Mouse (Mus musculus) spleen, adult 12 weeks (tissue): Measurements from ENCODE around the gene Ston2.
A peak's percentile ranks its signal among the peaks of the same experiment; 100 is the strongest.

Experiments
- DNase-seq: peaks from one replicate; pipeline ENCODE4 v3.0.0; 2022; ENCODE audit warnings: low spot score

Ston2 gene

DNA sequence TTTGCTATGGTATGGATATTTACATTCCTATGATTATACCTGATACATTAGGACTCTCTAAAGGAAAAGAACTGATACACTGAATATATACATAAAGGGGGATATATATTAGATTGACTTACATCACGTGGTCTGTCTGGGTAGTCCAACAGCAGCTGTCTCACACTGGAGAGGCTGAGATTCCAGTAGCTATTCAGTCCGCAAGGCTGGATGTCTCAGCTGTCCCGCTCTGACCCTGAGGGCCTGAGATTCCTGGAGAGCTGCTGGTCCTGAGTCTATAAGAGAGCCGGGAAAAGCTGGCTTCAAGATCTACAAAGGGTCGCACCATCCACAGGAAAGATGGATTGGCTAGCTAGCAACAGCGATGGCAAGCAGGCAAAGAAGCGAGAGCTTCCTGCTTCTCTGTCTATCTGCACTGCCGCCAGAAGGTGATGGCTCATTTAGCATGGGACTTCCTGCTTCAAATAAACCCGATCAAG, at the start of gene Ston2:
Ston2 (minus strand) TSS at position 429 of the 479 bp plus-strand sequence.
- DNase-seq, result no peak

DNA sequence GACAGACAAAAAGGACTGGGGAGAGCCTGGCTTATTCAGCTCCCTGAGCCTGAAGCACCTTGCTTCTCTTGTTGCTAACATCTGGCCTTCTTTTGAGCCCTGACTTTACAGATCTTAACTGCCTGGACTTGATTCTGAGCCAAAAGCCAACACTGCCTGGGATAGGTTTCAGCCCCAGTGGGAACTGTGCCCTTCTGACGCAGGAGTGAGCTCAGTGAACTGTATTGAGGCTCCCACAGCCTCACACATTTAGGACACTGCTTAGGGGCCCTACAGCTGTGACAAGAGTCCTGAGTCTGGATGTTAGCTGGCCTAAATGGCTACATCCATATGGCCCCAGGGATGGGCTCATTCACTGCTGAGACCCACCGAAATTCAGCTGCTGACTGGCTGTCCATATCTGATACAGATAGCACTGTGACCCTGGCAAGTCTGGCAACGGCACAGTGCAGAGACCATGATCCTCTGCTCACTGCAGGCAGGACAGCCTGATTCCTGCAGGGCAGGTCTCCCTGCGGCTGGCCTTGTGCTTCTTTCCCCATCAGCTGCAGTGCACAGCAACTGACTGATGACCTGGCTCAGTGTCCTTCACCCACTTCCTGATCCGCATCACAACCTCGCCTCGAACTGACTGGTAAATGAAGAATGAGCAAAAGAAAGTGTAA, 49.3 kb upstream of the Ston2 start:
- DNase-seq, result no peak

DNA sequence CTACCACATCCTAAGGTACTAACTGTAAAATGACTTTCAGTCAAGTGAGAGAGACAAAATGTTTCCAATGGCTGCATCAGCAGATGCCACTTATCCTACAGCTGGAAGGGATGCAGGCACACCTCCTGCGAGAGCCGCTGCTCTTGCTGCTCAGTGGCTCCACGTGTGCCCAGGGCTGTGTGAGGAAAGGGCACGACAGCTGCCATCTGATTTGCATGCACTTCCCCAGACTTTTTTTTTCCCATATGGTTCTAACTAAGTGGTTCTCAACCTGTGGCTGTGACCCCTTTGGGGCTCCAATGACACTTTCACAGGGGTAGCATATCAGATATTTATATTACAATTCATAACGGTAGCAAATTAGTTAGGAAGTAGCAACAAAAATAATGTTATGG, 45.7 kb upstream of the Ston2 start:
- DNase-seq, result no peak

DNA sequence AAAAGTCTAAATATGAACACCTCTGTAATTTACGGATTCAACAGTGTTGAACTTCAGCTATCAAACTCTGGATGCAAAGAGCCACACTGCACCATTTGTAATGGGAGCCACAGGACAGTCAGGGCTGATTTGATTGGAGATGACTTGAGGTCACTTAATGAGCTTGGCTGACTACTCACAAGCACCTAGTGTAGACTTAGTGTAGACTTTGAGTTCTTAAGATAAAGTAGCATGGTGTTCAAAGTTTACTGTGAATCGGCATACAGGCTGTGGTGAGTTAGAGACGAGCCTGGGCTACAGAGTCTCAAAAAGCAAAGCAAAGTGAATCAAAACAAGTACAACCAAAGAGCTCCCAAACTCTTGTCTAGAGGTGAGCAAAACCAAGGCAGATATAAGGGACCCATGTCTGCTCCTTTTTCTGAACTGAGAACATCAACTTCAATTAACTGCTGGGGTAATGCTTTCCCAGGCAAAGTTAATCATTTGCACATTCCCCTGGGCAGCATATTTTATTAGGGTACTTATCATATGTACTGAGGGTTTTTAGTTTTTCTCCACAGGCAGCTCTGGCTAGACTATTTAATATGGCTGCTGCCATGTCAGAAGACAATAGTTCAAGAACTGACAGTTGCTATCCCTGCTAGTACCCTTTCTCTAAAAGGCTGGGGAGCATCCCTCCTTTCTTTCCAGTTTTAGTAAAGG, 45.2 kb upstream of the Ston2 start:
- DNase-seq, result no peak

DNA sequence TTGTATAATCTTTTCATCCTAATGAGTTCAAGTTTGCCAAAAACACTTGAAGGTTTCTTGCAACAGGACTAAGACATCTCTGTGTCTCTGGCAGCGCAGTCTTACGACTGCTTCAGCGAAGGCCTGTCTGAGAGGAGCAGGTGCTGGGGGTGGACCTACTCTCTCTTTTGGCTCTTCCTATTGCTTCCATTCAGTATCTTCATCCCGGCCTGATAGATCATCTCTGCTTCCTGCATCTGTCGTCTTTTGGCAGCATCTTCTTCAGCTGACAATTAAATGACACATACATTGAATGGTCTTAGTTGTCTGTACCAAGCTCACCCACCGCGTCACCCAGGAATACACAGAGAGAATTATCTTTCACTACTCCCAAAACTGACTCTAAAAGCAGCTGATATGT, 43.2 kb upstream of the Ston2 start:
- no peak for DNase-seq

DNA sequence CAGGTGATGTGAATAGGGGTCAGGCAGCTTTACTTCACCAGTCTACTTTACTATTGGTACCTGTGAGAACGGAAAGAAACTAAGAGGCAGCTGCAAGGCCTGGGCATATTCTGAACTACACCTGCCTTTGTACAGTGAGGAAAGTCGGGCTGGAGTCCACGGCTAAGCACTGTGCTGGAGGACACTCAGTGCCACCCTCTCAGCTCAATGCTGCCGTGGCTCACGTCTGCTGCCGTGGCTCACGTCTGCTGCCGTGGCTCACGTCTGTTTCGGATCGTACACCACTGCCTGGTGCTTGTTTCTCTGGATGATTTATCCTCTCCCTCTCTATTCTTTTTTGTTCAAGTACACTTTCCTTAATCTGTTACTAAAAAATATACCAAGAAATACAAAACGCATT, 32.3 kb upstream of the Ston2 start:
- DNase-seq, result no peak

DNA sequence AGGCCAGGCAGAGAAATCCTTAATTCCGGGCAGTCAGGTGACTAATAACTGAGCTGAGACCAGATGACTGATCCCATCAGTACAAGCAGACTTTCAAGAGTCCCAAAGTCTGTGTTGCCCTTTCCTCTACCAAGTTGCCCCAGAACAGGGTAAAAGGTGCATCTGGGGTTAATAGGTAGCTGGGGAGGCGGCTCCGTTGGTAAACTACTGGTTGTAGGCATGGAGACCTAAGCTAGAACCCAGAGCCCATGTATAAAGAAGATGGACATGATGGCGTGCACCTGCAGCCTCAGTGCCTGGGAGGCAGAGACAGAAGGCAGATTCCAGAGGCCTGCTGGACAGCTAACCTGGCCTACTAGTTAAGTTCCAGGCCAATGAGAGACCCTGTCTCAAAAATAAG, 30.5 kb upstream of the Ston2 start:
- DNase-seq, result no peak

DNA sequence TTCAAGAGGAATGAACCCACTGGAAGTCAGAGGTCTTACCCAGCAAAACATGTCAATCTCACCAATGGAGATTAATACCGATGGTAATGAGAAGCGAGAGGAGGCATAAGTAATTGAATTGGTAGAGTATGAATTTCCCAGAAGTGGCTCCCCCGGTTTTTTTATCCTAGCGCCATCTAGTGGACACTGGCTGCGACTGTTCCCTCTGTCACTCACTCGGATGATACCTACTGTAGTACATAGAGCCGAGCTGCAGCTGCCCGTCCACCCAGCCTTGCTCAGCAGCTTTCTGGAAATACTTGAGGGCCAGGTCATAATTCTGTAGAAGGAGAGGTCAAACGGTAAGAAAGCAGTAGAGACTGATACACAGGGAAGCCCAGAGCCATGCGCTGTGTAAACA, 27.8 kb upstream of the Ston2 start:
- peak; percentile 9 for DNase-seq

DNA sequence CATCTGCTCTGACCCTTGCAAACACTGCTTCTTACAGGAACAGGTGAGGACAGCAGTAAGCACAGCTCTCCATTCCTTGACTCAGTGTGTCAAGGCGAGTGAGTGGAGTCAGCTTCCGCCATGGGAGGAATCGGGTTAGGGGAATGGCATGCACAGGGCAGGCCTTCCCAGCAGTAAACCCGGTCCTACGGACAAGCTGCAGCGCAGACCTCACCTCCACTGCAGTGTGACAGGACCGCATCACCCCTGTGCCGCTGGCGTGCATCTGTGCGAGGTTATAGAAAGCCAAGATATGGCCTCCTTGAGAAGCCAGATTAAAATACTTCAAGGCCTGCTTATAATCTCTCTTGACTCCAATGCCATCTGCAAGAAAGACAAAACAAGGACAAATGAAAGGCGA, 27.4 kb upstream of the Ston2 start:
- DNase-seq, result no peak

DNA sequence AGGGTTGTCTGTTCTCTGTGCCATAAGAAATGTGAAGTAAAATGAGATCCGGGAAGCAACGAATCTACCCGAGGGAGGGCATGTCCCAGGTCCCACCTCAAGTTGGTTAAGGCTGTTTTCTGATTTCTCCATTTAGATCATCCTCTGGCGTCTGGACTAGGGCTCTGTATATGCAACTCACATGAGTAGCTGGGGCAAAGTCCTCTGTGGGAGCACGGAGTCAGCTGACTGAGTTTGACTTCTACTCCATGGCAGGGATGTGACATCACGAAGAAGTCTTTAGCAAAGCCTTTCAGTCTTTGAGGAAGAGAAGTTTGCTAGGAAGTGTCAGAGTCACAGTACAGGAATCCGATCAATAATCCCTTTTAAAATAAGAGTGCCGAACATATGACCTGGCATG, 20.7 kb upstream of the Ston2 start:
- no peak for DNase-seq

DNA sequence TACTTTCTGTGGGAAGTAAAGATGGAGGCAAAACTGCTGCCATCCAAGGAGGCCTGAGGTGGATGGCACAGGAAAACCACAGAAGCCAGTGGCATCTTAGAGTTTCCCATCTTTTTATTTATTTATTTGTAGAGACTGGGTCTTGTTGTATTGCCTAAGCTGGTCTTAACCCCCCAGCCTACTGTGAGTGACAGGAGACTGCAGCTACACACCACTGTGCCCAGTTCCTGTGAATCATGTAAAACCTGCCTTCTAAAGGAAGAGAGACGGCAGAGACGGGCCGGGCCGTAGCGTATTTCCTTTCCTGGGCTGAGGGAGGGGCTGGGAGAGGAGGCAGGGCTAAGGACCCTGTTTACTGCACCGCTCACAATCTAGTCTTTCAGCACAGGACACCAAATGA, 19.6 kb upstream of the Ston2 start:
- no peak for DNase-seq

DNA sequence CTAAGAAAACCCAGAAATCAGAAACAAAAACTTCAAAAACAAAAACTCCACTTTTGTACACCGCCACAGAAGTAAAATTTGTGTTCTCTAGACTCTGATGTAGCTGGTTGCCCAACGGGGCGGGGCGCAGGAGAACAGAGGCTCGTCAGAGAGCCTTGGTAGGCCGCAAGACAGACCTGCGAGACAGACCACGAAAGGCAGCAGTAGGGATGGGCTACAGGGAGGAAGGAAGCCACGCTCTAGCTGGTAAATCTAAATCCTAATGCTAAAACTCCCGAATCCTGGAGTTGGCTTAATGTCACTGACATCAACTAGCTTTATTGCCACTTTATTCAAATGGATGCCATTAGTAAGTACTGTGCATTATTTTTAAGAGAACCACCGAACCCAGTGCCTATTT, 18.9 kb upstream of the Ston2 start:
- DNase-seq, result no peak

DNA sequence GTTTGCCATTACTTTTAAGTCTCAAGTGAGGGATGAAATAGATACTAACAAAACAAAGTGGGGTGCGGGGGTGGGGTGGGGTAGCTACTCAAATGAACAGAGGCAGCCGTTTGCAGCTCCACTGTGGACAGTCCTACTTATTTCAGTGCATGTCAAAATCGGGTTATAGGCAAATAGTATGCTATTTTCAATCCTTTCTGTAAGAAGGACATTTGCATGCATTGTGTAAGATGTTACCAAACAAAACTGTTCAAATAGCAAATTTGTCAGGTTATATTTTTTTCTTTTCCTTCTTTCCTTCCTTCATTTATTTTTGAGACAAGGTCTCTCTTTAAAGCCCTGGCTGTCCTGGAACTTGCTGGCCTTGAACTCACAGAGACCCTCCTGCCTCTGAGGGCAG, 16.1 kb upstream of the Ston2 start:
- no peak for DNase-seq

DNA sequence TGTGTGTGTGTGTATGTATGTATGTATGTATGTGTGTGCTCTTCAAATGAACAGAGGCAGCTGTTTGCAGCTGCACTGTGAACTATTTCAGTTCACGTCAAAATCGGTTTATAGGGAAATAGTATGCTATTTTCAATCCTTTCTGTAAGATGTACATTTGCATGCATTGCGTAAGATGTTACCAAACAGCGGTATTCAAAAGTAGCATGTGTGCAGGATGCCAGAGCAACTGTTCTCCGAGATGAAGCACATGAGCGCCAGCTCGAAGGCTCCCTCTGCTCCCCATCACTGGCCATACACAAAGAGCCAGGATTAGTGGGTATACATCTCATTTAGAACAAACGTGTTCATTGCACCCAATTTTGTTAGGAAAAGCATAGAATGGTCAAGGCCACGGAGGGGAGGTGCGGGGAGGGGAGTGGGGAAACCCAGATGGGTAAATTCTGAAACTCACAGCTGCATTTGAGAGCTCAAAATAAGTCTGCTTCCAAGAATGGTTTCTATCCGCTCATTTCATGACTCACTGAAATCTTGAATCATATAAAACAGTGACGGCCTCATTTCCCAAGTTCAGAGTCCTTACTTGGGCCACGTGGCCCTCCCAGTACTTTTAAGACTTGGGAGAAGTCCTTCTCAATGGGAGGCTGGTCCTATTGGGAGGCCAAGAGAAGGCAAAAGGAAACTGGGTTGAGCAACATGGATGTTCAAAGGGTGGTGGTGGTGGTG, 15.2 kb upstream of the Ston2 start:
- DNase-seq, result no peak

DNA sequence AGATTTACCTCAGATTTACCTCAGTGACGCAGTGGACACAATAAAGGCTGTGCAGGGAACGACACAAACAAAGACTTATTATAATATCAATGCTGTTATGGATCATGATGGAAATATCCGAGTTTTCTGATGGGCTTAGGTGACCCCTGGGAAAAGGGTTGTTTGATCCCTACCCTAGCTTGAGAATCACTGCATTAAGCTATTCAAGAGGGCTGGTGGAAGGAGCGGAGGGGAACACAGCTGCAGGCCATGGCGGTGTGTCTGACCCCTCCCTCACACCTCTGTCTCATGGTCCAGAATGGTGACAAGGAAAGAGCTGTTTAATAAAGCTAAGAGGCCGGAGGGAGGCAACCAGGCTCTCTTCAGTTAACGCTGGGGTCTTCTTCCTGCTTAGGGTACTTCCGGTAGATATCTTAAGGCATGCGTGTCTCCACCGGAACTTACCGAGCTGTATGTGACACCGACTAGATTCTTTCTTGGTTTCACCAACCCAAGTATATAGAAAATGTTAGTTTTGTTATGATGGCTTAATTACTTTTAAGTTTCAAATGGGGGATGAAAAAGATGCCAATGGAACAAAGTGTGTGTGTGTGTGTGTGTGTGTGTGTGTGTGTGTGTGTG, 14.5 kb upstream of the Ston2 start:
- no peak for DNase-seq

DNA sequence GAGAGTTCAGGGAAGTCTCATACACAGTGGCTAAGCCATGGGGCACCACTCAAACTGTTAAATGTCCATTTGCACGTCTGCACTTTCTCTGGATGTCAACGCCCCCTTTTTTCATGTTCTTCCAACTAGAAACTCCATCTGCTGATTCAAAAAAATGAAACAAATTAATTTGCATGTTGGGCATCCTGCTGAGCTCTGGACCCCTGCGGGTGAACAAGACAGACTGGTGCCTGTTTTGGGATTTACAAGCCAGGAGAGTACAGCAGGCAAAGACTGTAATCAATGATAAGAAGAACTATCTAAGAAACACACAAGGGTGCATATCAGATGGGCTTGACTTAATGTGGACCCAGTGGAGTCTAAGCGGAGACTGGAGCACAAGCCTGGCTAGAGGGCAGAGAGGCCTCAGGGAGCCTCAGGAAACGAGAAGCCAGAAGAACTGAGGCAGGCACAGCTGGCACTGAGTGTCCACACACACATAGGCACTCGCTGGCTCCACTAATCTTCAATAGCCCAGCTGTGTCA, 12.7 kb upstream of the Ston2 start:
- no peak for DNase-seq

DNA sequence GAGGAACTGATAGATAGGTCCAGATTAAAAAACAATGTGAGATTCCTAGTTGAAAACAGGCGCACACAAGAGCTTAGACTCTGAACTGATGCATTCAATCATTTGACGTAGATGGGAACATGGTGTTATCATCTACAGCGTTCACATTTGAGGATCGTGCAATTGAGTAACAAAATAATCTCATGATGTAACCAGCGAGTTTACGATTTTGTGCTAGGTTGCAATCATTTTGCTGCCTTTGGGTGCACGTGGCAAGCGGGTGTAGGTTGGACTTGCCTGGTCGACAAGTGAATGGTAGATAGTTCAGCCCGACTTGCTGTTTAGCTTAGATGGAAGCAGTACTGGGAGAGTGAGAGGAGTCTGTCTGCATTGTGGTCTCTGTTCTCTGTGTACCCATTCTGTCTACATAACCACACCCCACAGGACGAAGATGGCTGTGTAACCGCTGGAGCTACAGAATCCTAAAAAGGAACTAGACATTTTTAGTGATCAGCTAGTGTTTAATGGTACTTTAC, 11.7 kb upstream of the Ston2 start:
- no peak for DNase-seq

DNA sequence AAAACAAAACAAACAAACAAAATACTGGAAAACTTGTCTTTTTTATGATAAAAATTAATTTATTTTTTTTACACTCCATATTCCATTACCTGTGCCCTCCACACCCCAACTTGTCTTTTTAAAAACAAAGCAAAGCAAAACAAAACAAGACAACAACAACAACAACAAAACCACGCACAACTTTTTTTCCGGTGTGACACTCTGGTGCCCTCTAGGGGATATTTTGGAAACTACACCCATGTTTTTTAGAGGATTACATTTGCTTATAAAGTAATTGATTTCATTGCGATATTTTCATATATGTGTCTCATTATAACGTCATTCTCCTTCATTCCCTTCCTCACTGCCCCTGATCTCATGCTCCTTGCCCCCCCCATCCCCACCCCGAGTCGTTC, 11.2 kb upstream of the Ston2 start:
- no peak for DNase-seq

DNA sequence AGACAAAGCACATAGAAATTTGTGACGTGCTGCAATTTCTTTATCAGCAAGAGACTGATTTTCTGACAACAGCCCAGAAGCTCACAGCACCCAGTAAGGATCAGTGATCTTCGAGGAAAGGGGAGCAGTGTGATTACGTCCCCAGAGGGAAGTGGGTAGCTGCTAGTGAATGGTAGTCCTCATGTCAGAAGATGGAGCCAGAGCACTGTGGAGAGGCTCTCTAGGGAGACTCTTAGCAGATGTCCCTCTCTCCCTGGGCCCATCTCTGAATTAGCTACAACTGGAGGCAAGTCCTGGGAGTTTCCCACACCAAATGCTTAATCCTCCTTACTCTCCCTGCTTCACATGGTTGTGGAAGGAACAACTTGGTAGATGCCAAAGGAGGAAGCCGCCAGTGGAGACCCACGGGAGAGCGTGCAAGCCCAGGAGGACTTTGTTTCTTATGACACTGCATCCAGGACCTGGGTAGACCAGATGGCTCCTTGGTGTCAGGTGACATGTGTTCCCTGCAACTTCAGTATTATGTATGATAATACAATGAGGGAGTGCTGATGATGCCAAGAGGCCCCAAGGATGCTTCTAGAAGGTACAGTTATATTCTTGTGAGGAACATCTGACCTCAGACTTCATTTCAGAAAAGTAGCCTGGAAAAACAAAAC, 10.7 kb upstream of the Ston2 start:
- DNase-seq, result no peak

DNA sequence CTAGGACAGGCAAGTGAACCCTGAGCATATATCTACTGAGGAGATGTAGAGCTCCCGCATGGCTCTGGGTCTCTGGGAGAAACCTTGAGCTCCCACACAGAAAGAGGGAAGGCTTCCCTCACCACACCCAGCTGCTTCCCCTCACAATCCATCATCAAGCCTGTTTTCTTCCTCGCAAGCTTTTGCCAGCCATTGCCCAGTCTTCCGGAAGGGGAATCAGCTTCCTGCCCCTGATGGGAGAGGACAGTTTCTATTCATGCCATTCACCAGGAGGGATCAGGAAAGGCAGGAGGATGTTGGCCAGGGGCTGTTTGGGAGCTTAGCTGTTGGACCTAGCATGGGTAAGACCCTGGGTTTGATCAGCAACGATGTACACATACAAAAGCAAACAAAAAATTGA, 8.6 kb upstream of the Ston2 start:
- DNase-seq, result no peak

DNA sequence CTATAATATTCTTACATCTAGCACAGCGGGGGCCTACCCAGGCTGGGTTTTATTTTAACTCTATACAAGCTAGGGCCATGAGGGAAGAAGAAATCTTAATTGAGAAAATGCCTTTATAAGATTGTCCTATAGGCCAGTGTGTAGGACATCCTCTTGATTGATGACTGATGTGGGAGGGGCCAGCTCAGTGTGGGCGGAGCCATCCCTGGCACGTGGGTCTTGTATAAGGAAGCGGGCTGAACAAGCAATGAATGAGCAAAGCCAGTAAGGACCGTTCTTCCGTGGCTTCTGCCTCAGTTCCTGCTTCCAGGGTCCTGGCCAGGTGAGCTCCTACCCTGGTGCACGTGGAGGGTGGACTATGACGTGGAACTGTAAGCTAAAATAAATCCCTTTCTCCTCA, 5.1 kb upstream of the Ston2 start:
- no peak for DNase-seq

DNA sequence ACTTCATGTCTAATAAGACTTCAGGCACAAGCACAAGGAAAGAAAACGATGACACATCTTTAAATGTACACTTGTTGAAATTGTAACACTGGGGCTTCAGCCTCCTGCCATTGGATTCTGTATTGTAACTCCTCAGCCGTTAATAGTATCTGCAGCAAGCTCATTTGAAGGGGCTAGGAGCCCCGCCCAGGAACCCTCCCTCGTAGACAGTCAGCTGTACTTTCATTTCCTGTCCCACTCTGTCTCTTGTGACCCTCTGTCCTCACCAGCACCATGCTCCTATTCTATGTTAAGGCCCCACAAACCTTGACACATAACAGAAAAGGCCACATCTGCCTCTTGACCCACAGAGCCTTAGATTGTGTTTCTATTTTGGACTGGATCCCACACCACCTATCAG, 3.6 kb upstream of the Ston2 start:
- DNase-seq, result no peak
